Mouse (Mus musculus): ENCODE measurements around the gene Olfr1312.
A peak's percentile ranks its signal among the peaks of the same experiment; 100 is the strongest.
"Not testable (repeated sequence)": the region's sequence is repeated elsewhere in the genome, so short reads cannot be mapped to it uniquely, and the experiment has no call there.

Olfr1312 gene

GRCm38 (mm10) chr2:112050138-112050537 lies at the start of gene Olfr1312:
Olfr1312 (minus strand) TSS chr2:112050238.
- DNase-seq (ENCODE audit: low read depth), result no peak

GRCm38 (mm10) chr2:112096681-112097080 lies 46.6 kb upstream of the Olfr1312 start, which contains the start of gene Olfr1314:
Olfr1314 (minus strand) TSS chr2:112096781.
- DNase-seq (ENCODE audit: low read depth), result no peak

GRCm38 (mm10) chr2:112077743-112078142 lies 27.7 kb upstream of the Olfr1312 start, which contains the start of gene Olfr1313:
Olfr1313 (minus strand) TSS chr2:112077843.
- DNase-seq (ENCODE audit: low read depth), result no peak

GRCm38 (mm10) chr2:112026971-112027370 lies 23.1 kb downstream of the Olfr1312 start:
- not testable (repeated sequence) for DNase-seq (ENCODE audit: low read depth)

GRCm38 (mm10) chr2:112024312-112024711 lies 25.7 kb downstream of the Olfr1312 start, which contains the start of gene Olfr1311:
Olfr1311 (minus strand) TSS chr2:112024412.
- DNase-seq (ENCODE audit: low read depth), result no peak

- peak; percentile 1 for DNase-seq (ENCODE audit: low read depth)
Measured at GRCm38 (mm10) chr2:112014900-112015299, 35.1 kb downstream of the Olfr1312 start.

GRCm38 (mm10) chr2:112012608-112013007 lies 37.4 kb downstream of the Olfr1312 start, which contains the start of gene Olfr1310:
Olfr1310 (minus strand) TSS chr2:112012708.
- DNase-seq (ENCODE audit: low read depth), result no peak

GRCm38 (mm10) chr2:111990181-111990580 lies 59.9 kb downstream of the Olfr1312 start, which contains the start of gene Olfr1309:
Olfr1309 (minus strand) TSS chr2:111990281.
- DNase-seq (ENCODE audit: low read depth), result no peak
